28 mouse cellular contexts compared by ENCODE assay signal in the genomic region with DNA sequence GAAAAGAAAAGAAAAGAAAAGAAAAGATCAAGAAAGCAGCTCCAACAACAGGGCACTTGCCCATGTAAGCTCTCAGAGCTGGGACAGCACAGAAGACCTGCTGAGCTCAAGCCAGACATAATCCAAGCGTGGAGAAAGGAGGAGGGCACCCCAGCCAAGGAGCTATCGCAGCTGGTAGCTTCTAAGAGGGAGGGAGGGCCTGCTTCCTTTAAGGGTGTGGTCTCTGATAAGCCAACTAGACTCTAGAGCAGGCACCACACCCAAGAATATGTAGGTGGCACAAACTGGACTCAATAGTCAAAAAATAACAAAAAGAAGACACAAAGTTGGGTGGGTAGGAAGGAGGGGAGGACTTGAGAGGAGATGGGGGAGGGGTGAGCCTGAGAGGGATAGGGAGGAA.
DNase-seq lines count a peak whose midpoint lies in the region; ATAC-seq and TF ChIP-seq lines count a peak whose summit lies in the region.
"Had no signal": no experiment of that assay in that cellular context is flagged by ENCODE, and none has a peak within 500 bp of the region (broad histone marks: within the 10 kb centered on the region; RNA-seq: fewer than 3 reads in every experiment).

No protein-coding gene starts in this region.

- peak; percentile 76 for ATAC-seq in liver, embryonic 16.5 days (ENCODE audit: low read depth)
- no peak for ATAC-seq in heart, embryonic 11.5 days (replicated peaks; ENCODE audit: insufficient number of reproducible peaks, low FRiP score, low TSS enrichment)
- ATAC-seq: forebrain, embryonic 16.5 days; midbrain, embryonic 15.5 days had no signal

- no peaks in the 10 kb centered on the region for H3K27me3 ChIP-seq in liver, embryonic 16.5 days (ENCODE audit: control insufficient read depth, insufficient read depth, low read depth, low read length)
- H3K27me3 ChIP-seq in heart, embryonic 11.5 days (ENCODE audit: control insufficient read depth, insufficient read depth, low read length): no peaks in the 10 kb centered on the region
- H3K27me3 ChIP-seq: CH12.LX; embryonic facial prominence, embryonic 13.5 days; hindbrain, embryonic 12.5 days; midbrain, embryonic 15.5 days; neural tube, embryonic 13.5 days had no signal

- H3K4me3 ChIP-seq in liver, embryonic 16.5 days (ENCODE audit: low read depth, low read length): peak overlapping the region; percentile 19
- no peak overlapping the region for H3K4me3 ChIP-seq in gastrocnemius, adult 2 months
- H3K4me3 ChIP-seq in layer of hippocampus, adult 2 months: no peak overlapping the region
- no peak overlapping the region for H3K4me3 ChIP-seq in heart, embryonic 11.5 days (ENCODE audit: low read depth, low read length)
- H3K4me3 ChIP-seq: embryonic facial prominence, embryonic 13.5 days; heart, adult 2 months; hindbrain, embryonic 12.5 days; midbrain, embryonic 15.5 days; neural tube, embryonic 13.5 days had no signal

- H3K27ac ChIP-seq in liver, embryonic 16.5 days (ENCODE audit: low read length): peak overlapping the region; percentile 94
- H3K27ac ChIP-seq in gastrocnemius, adult 2 months: no peak overlapping the region
- no peak overlapping the region for H3K27ac ChIP-seq in layer of hippocampus, adult 2 months
- no peak overlapping the region for H3K27ac ChIP-seq in heart, embryonic 11.5 days (ENCODE audit: low read depth, low read length)
- H3K27ac ChIP-seq: embryonic facial prominence, embryonic 13.5 days; heart, adult 2 months; hindbrain, embryonic 12.5 days; midbrain, embryonic 15.5 days; neural tube, embryonic 13.5 days had no signal

- peaks cover 68% of the 10 kb centered on the region for H3K4me1 ChIP-seq in liver, embryonic 16.5 days (ENCODE audit: control insufficient read depth, low read depth, low read length)
- no peaks in the 10 kb centered on the region; the same call in 1 of the 2 replicates for H3K4me1 ChIP-seq in heart, embryonic 11.5 days (ENCODE audit: control insufficient read depth, insufficient read depth, low read length)

- H3K36me3 ChIP-seq in liver, embryonic 16.5 days (ENCODE audit: control insufficient read depth, insufficient read depth): no peaks in the 10 kb centered on the region
- H3K36me3 ChIP-seq in heart, embryonic 11.5 days (ENCODE audit: control insufficient read depth, insufficient read depth, low read length): no peaks in the 10 kb centered on the region
- H3K36me3 ChIP-seq: embryonic facial prominence, embryonic 13.5 days; G1E; hindbrain, embryonic 12.5 days; midbrain, embryonic 15.5 days; neural tube, embryonic 13.5 days had no signal

- DNase-seq in MEL-GATA-1-ER (ENCODE audit: extremely low read depth, low read depth): peak; percentile 37
- DNase-seq in c-Kit-positive CD71-positive TER-119-positive erythroid progenitor cells, embryonic 14.5 days (ENCODE audit: low spot score): peak; percentile 81
- DNase-seq in liver: peak; percentile 84
- DNase-seq in gastrocnemius, adult 2 months: no peak
- DNase-seq in layer of hippocampus, adult 2 months (ENCODE audit: low spot score in 2 of 2): no peak
- DNase-seq in layer of hippocampus, adult 9-10 months (ENCODE audit: low spot score): no peak
- DNase-seq: adrenal gland, postnatal 25 days; B cell, adult 2 months; cerebellum, adult 2 months; cerebellum, postnatal 25 days; embryo, embryonic 11 days; gastrocnemius, postnatal 36 days; heart, adult 2 months; kidney, adult 8-10 months; kidney, postnatal 10 days; layer of hippocampus, postnatal 36 days; lung, adult 18-20 months; lung, postnatal 10 days; retina, postnatal 1 day had no signal

- no peaks in the 10 kb centered on the region for H3K9me3 ChIP-seq in liver, embryonic 16.5 days (replicated peaks; ENCODE audit: control insufficient read depth, low read length)
- H3K9me3 ChIP-seq in heart, embryonic 11.5 days (replicated peaks; ENCODE audit: control insufficient read depth, low read length): no peaks in the 10 kb centered on the region
- H3K9me3 ChIP-seq: embryonic facial prominence, embryonic 13.5 days; hindbrain, embryonic 12.5 days; midbrain, embryonic 15.5 days; neural tube, embryonic 13.5 days had no signal

- intact Hi-C loops in gastrocnemius, adult 2 months (cut with DNase I): no loop called here

- H3K4me2 ChIP-seq in liver, embryonic 16.5 days (ENCODE audit: low read depth, low read length): peak overlapping the region; percentile 56
- H3K4me2 ChIP-seq in heart, embryonic 11.5 days: no peak overlapping the region
- H3K4me2 ChIP-seq: embryonic facial prominence, embryonic 13.5 days; hindbrain, embryonic 12.5 days; midbrain, embryonic 15.5 days; neural tube, embryonic 13.5 days had no signal

- TF ChIP-seq CTCF in gastrocnemius, adult 2 months (IDR thresholded peaks at IDR 0.05): no peak
- no peak for TF ChIP-seq CTCF in layer of hippocampus, adult 2 months (conservative IDR thresholded peaks at IDR 0.05)

- 17% methylated on average over 2 of the region's 2 CpGs for whole genome bisulfite sequencing in liver, embryonic 16.5 days (ENCODE audit: insufficient replicate concordance)
- WGBS in heart, embryonic 11.5 days (ENCODE audit: insufficient replicate concordance): 61% methylated on average over 2 of the region's 2 CpGs

- peak overlapping the region; percentile 61 for H3K9ac ChIP-seq in liver, embryonic 16.5 days (ENCODE audit: low read depth, low read length)
- no peak overlapping the region for H3K9ac ChIP-seq in heart, embryonic 11.5 days (ENCODE audit: low read depth, low read length)
- H3K9ac ChIP-seq: embryonic facial prominence, embryonic 13.5 days; hindbrain, embryonic 12.5 days; midbrain, embryonic 15.5 days; neural tube, embryonic 13.5 days had no signal

Comparison
In these comparisons a context has a peak if more than half of its experiments do, and no peak if none do; other contexts are left out.
1. DNase-seq: peak in MEL-GATA-1-ER (single experiment), c-Kit-positive CD71-positive TER-119-positive erythroid progenitor cells, embryonic 14.5 days (single experiment) and liver (single experiment); none in gastrocnemius, adult 2 months (single experiment), layer of hippocampus, adult 2 months (0 of 2) and layer of hippocampus, adult 9-10 months (single experiment).